Mouse (Mus musculus) brown adipose tissue, adult 24 weeks (tissue): ENCODE results near the gene Brinp3. TPM values are rescaled to one million over a fixed set of nuclear protein-coding genes. Genes with fewer than 3 reads are reported as not detected.

Source experiments
- H3K27ac ChIP-seq: fragments of 200-500 bp; replicated peaks from 2 replicates; pipeline ENCODE4 v1.5.1; 2012; ENCODE audit warnings: low read depth, mild to moderate bottlenecking, low read length
- H3K4me1 ChIP-seq: fragments of 200-500 bp; 2 replicates; pipeline ENCODE4 v1.6.1; 2012; ENCODE audit warnings: low read length, mixed read lengths; ENCODE audit not compliant: control insufficient read depth, insufficient read depth, insufficient read length
- H3K4me3 ChIP-seq: fragments of 200-500 bp; 2 replicates; pipeline ENCODE4 v1.5.1; 2012; ENCODE audit warnings: low read depth, mild to moderate bottlenecking, low read length, moderate library complexity; ENCODE audit not compliant: insufficient read depth
- polyA plus RNA-seq: library from polyadenylated mRNA; stranded (reverse); fragments of >200 nt; gene quantifications from 2 replicates; pipeline ENCODE4 v1.2.4, GENCODE M21; 2012; ENCODE audit not compliant: missing spikeins, insufficient read depth, insufficient read length

Brinp3 gene
- not detected in 2 replicates for polyA plus RNA-seq

DNA sequence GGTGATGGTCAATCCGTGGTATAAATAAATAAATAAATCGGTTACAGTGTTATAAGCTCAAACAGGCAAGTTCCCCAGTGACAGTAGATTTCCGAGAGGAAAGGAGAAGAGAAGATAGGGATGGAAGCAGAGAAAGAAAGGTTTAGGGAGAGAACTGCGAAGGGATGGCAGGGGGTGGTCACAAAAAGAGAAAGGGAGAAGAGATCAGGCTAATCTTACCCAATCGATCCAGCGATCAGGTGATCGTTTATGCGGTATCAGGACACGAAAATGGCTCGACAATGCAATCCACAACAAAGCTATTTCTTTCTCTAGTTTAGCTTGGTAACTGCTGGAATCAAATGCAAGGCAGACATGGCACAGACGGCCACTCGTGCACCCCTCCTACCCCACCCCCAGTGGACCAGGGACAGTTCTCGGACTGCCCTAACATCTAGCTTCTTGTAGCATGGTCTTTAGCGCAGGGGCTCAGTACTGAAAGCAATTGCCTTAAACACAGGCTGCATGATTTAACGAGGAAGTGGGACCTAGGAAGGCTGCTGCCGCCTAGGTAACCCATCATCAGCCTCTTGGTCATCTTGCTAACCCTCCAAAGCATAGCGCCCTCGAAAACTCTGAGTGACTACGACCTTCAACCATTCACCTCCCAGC is at the start of gene Brinp3:
Brinp3 (plus strand) TSS at position 80 of the 651 bp plus-strand sequence.
- no peak within 1 kb of the TSS for H3K27ac ChIP-seq
- H3K4me3 ChIP-seq = no peak within 1 kb of the TSS
- H3K4me1 ChIP-seq = no peaks in the 10 kb centered on the region

DNA sequence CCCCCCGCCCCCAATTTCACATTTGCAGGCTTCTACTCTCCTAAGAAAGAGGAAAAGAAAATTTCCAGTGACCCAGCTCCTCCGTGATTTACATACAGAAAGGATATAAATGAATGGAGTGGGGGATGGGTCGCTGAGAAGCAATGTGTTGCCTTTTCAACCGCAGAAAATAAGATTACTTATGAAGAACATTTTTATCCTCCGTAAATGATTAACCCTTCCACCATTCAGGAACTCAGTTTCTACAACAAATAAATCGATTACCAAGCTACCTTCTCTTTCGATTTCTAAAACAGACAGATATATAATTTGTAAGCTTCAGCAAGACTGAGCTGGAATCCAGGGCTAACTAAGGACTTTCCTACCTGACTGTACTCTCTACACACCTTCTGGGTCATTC is 339 bp upstream of the Brinp3 start:
- Histone ChIP-seq H3K4me1 (no peaks in the 10 kb centered on the region), H3K4me3 (no peak overlapping the region), H3K27ac (no peak overlapping the region)

DNA sequence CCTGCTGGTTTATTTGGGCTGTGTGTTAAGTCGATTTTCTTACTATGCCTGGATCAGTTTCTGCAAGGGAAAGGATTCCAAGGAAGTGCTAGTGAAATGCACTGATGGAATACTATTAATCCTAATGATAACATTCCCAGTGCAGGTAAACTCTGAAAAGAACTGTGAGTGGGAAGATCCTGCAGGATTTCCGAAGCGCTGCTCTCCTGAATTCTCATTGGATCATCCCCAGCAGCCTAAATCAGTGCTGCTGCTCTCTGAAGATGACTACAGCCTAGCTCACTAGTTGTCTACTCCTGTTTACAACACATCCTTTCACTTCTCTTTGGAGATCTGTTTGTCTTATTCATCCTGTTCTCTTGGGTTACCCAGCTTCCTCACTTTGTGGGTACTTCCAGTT is 826 bp downstream of the Brinp3 start:
- no peak overlapping the region for H3K4me3 ChIP-seq
- no peak overlapping the region for H3K27ac ChIP-seq
- H3K4me1 ChIP-seq = no peaks in the 10 kb centered on the region

DNA sequence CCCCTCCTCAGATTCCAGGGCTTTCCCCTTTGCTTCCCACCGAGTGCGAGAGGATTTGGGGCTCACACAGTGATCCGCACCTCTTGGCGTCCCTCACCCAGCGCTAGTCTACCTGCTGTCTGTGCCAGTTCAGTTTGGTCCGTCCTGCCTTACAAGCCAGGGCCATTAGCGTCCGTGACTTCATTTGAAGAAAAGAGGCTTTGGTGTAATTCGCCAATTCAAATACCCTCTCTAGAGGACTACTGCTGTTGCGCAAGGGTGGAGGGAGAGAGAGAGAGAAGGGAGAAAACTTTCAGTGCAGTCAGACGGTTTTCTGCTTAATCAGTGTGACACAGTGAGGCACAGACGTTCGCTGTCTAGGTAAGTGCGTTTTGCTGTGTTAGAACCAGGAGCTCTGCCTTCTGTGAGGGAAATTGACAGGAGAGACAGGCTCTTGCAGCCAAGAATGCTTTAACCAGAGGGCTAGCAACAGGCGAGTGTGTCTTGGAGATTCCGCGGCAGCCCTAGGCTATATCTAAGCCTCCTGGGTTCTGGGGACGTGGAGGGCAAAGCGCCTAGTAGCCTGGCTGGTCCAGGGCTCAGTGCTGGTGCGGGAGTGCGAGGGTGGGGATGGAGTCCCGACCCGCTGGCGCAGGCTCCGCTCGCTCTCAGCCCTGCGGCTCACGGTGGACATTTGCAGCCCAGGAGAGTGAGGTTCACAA is 3.0 kb downstream of the Brinp3 start:
- H3K4me1 ChIP-seq = no peaks in the 10 kb centered on the region
- H3K4me3 ChIP-seq = peak overlapping the region; percentile 25
- H3K27ac ChIP-seq = no peak overlapping the region

DNA sequence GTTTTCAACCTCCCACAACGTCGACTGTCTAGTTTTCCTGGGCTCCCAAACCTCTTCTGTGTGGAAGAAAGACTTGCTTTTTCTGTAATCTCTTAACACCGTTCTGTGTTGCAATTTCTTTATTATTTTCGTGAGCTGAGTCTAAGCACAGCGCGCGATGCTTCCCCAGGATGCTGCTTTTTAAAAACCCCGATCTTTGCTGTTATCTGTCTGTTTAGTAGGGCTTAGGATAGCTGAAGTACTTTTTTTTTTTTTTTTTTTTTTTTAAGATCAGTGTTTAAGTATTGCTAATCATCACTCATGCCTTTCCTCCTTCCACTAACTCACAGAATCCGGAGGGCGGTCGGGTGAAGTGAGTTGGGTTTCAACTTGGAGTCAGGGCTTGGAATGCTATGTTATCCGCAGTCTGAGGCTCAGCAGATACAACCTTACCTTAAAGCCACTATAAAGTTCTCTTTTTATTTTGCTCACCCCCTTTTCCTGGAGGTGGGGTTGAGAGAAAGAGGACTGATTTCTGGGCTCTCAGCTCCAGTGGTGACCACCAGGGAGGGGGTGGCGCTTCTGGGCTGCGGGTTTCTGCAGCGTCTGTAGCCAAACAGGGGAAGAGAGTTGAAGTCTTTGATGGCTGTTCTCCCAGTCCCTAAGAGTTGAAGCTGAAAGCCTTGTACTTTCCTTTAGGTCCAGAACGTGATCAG is 3.7 kb downstream of the Brinp3 start:
- Histone ChIP-seq H3K27ac (no peak overlapping the region), H3K4me3 (peak overlapping the region; percentile 25), H3K4me1 (no peaks in the 10 kb centered on the region)

DNA sequence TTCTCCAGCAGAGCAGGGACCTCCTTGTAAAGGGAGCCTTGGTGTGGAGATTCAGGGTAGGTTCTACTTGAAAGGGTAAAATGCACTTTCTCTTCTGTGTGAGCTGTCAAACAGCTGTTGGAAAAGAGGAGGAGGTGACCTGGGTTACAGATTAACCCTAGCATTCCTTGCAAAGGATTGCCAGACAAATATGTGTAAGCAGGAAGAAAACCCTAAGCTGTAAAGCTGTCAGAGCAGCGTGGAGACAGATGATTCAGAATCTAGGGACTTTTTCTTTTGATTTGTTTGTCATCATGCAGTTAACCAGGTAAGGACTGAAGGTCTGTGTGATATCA is 4.2 kb downstream of the Brinp3 start:
- H3K4me1 ChIP-seq = no peaks in the 10 kb centered on the region
- no peak overlapping the region for H3K4me3 ChIP-seq
- no peak overlapping the region for H3K27ac ChIP-seq

DNA sequence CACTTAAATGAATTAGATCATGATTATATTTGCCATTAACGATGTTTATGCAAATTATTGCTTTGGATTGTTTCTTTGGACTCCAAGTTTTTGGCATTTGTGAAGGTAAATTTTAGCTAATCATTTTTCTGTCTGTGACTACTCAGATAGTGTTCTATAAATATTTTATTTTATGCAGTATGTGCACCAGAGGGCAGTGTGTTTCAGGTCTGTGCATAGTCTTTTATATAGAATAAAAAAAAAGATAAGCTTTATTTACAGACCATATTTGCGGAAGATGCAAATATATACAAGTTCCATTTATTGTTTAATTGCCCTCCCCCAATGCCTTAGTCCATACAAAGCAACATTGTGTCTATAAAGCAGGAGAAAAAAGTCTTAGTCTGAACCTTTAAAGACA is 20.8 kb downstream of the Brinp3 start:
- Histone ChIP-seq H3K4me3 (no peak overlapping the region), H3K4me1 (no peaks in the 10 kb centered on the region), H3K27ac (no peak overlapping the region)

DNA sequence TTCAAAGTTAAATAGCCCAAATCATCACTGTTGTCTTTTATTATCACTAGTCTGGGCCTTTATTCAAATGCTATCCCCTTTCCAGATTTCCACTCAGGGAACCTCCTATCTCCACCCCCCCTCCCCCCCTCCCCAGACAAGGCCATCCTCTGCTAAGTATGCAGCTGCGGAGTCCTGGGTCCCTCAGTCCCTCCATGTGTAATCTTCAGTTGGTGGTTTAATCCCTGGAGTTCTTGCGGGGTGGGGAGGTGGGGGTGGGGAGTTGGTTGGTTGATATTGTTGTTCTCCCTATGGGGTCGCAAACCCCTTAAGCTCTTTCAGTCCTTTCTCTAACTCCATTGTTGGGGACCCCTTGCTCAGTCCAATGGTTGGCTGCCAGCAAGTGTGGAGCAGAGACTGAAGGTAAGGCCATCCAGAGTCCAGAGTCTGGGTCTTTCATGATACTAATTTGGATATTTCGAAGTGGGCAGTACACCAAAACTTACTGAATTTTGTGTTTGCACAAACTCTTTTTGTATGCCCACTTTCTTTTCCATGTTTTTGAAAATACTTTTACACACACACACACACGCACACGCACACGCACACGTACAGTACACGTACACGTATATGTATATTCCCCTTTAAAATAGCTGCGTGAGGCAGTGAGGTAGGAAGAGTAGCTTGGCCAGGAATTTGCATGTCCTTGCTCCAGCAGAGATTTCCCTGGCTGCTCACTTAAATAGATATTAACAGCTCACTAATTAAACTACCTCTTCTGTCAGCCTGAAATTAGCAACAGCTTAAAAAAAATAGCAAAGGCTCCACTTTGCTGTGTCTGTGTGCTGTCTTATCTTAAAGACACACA is 29.4 kb downstream of the Brinp3 start:
- no peaks in the 10 kb centered on the region for H3K4me1 ChIP-seq
- H3K27ac ChIP-seq = no peak overlapping the region

DNA sequence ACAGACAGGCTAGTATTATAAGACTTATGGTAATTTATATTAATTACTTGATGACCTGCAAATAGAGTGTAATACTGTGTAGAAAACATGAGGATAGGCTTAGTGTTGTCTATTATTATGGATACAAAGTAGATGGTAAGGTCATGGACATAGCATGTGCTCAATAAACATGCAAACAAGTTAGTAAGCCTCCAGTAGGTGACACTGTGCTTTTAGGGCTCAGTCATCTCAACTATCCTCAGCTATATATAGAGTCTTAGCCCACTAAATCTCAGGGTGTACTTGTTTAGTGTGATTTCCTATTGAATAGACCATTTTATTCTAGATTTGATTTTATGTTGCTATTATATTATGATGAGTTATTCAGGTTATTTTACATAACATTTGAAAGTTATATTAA is 34.0 kb downstream of the Brinp3 start:
- no peaks in the 10 kb centered on the region for H3K4me1 ChIP-seq

More for the DNA sequence above, 29.4 kb downstream of the Brinp3 start:
- no peak overlapping the region for H3K4me3 ChIP-seq

DNA sequence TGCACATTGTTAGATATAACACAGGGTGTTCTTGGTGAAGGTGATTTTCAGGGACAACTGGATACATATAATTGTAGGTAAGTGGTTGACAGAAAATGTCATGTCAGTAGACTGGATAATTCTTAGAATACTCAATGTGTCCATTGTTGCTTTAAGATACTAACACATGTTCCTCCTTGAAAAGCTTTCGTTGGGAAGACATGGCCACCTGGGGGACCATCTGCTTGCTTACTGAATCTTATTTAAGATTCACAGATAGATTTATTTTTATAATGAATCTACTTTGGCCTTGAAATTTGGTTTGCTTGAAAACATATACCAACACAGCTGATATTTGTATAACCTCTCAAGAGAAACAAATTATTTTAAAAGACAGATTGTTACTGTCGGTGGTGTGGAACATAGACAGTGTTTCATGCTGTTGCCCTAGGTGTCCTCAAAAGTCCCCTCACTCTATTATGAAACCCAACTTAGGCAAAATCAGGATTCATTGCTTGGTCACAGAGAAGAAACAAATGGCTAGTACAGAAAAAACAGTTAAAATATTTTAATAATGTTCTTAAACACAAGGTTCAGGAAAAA is 52.4 kb downstream of the Brinp3 start:
- no peak overlapping the region for H3K4me3 ChIP-seq
- no peak overlapping the region for H3K27ac ChIP-seq
- H3K4me1 ChIP-seq = no peaks in the 10 kb centered on the region

More for the DNA sequence above, 34.0 kb downstream of the Brinp3 start:
- no peak overlapping the region for H3K4me3 ChIP-seq
- no peak overlapping the region for H3K27ac ChIP-seq

DNA sequence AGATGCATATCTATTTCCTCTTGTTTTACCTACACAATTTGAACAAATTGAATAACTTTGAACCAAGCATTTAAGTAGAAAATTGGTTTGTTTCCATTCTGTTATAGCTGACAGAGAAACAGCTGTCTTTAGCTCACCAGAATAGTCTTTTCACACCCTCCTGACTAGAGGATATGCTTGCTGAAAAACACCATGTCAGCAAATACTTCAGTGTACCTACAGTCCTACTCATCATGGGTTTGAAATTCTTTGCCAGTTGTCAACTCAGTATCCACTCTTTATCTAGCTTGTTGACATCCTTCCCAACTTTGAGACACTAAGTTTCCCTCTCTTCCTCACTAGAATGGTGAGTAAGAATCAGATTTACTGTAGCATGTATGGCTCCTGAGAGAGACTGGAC is 62.4 kb downstream of the Brinp3 start:
- Histone ChIP-seq H3K4me1 (no peaks in the 10 kb centered on the region), H3K27ac (no peak overlapping the region), H3K4me3 (no peak overlapping the region)

DNA sequence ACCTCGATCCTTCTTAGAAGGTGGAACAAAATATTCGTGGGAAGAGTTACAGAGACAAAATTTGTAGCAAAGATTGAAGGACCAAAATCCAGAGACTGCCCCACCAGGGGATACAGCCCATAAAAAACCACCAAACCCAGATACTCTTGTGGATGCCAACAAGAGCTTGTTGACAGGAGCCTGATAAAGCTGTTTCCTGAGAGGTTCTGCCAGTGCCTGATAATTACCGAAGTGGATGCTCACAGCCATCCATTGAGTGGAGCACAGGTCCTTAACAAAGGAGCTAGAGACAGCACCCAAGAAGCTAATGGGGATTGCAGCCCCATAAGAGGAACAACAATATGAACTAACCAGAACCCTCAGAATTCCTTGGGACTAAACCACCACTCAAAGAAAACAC is 67.6 kb downstream of the Brinp3 start:
- Histone ChIP-seq H3K4me1 (no peaks in the 10 kb centered on the region), H3K4me3 (no peak overlapping the region), H3K27ac (no peak overlapping the region)

DNA sequence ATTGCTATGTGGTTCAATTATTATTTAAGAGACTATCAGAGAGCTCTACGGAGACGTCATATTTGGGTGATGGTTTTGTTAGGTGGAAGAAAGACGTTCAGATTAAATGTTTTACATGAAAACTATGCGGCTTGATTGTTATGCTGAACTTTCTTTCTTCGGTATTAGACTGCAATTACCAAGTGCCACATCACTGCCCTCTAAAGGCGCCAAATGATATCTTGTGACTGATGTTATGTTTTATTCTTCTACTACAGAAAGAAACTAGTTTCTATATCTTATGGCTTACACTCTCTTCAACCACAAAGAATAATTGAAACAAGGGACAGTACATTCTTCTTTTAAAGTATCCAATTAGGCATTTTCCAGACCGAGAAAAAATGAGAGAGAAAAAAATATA is 89.6 kb downstream of the Brinp3 start:
- Histone ChIP-seq H3K4me3 (no peak overlapping the region), H3K27ac (no peak overlapping the region), H3K4me1 (no peaks in the 10 kb centered on the region)

DNA sequence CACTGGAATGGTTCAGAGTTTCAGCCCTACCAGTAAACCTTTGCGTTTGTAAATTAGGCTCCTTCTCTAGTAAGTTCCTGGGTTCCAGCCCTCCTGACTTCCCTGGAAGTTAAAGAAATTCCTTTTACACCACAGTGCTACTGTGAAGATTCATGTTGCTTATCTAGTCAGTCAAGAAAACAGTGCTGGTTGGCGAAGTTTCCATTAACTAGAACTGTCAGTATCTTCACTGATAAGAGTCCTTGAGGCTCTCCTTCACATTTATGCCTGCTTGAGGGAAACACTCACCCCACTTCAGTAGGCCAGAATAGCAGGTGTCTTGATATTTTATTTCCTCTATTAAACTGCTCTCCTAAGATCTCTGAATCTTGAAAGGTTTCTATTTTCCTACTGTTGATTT is 138.3 kb downstream of the Brinp3 start:
- no peaks in the 10 kb centered on the region for H3K4me1 ChIP-seq
- H3K4me3 ChIP-seq = no peak overlapping the region
- H3K27ac ChIP-seq = no peak overlapping the region

DNA sequence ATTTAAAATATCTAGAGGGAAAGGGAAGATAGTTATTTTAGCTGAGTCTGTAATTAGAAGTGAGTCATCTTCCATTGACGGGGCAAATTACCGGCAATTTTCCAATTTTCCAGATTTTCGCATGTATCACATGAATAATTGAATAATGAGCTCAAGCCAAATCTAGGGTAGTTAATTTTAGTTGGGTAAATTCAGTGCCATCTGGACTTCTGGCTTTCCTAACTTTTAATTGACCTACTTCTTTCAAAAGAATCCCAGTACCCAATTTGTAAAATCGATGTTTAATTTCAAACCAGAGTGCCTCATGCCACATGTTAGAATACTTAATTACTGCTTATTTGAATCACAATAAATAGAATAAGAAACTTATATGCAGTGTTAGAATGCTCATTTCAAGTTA is 162.7 kb downstream of the Brinp3 start:
- H3K4me3 ChIP-seq = no peak overlapping the region
- H3K27ac ChIP-seq = no peak overlapping the region
- no peaks in the 10 kb centered on the region for H3K4me1 ChIP-seq
